Mouse (Mus musculus) lung, adult 2 months (tissue): ENCODE measurements around the gene Lrrc26. TPM values are rescaled to one million over a fixed set of nuclear protein-coding genes. Genes with fewer than 3 reads are reported as not detected.
A peak's percentile ranks its signal among the peaks of the same experiment; 100 is the strongest.

Source experiments
- DNase-seq: peaks from one replicate; pipeline ENCODE4 v3.0.0; 2022
- H3K4me1 ChIP-seq: fragments of 200-500 bp; 2 replicates; pipeline ENCODE4 v1.6.1; 2011; ENCODE audit warnings: low read length; ENCODE audit not compliant: control insufficient read depth, insufficient read depth
- H3K4me3 ChIP-seq: fragments of 200-500 bp; replicated peaks from 2 replicates; pipeline ENCODE3; 2011; ENCODE audit warnings: low read depth, mild to moderate bottlenecking, control low read depth, low read length; ENCODE audit errors: extremely low read depth
- CTCF ChIP-seq: fragments of 200-500 bp; IDR thresholded peaks from 2 replicates; pipeline ENCODE4 v1.5.1; 2011; ENCODE audit warnings: mild to moderate bottlenecking, low read length, control low read depth; ENCODE audit not compliant: insufficient read depth
- POLR2A ChIP-seq: fragments of 200-500 bp; IDR thresholded peaks from 2 replicates; pipeline ENCODE4 v1.6.1; 2011; ENCODE audit warnings: low read depth, mild to moderate bottlenecking, control low read depth, low read length, borderline replicate concordance; ENCODE audit errors: extremely low read depth
- WGBS: fragments of 180-500 bp; shearing (Covaris S2); methylation state at CpG from one replicate; pipeline ENCODE4 v1.1.7; 2018; 5-methylcytosine and 5-hydroxymethylcytosine counted together
- polyA plus RNA-seq: library from polyadenylated mRNA; depleted of rRNA; stranded (reverse); fragments of >200 nt; gene quantifications from 2 replicates; pipeline ENCODE4 v1.2.3, GENCODE M21; 2012

The Lrrc26 gene
- polyA plus RNA-seq, 1 experiment: 52.8 TPM

DNA sequence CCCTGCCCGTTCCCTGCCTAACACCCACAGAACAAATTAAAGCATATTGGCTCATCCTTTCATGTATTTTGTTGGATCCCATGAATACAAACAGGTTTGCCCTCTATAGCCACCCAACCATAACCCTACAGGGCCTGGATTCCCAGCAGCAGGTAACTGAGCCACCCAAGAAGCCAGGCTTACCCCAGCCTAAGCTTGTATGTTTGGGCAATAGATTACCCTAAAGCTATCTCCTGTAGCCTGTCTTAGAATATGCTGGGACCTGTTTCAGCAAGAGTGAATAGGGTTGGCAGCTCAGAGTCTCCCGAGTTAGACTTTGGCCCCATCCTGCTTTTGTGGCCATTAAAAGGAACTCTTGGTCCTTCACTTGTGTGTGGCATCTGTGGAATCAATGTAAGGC, 4.2 kb upstream of the Lrrc26 start:
- Histone ChIP-seq H3K4me1 (peaks cover 20% of the 10 kb centered on the region), H3K4me3 (no peak overlapping the region)
- WGBS: 69% methylated on average over 2 of the region's 2 CpGs
- DNase-seq: no peak
- no peak for TF ChIP-seq CTCF
- TF ChIP-seq POLR2A: no peak

- no peak for TF ChIP-seq POLR2A
- no peak for TF ChIP-seq CTCF
- 36% methylated on average over 1 of the region's 1 CpGs for WGBS
- H3K4me1 ChIP-seq: peaks cover 23% of the 10 kb centered on the region
- DNase-seq: no peak
- H3K4me3 ChIP-seq: no peak overlapping the region
Measured at GRCm38 (mm10) chr2:25286314-25286713, 3.4 kb upstream of the Lrrc26 start.

DNA sequence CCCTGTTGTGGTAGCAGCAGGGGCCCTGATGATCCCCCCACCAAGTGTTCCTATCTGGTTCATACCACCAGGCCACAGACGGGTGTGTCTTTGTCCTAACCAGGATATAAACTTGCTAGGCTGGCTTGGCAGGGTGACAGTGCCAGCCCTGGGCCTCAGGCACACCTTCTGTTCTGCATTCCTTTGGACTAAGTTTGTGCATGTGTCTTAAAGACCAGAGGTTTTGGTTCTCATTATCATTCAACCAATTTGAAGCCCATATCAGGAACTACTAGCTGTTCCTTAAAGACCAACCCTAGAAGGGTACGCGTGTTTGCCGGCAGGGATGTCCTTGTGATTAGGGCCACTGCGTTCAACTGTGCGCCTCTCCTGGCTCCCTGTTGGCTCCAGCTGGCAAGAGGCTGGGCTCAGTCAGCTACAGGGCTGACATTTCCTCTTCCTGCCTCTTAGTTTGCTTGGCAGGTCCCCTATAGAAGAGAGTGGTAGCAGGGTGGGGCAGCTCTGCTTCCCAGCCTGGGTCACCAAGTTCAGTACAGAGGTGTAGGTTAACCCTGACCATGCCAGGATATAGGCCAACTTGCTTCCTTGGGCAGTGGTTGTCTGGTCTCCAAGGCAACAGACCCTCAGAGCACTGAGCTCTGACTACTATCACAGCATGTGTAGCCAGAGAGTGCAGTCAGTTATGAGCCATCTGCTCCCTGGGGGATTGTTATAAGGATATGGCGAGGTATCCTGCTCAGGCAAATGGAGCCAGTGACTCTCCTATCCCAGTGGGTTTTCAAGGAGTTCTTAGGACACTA, 2.7 kb upstream of the Lrrc26 start:
- TF ChIP-seq CTCF (no peak), POLR2A (no peak)
- DNase-seq: peak; percentile 50
- 14% methylated on average over 7 of the region's 7 CpGs for WGBS
- H3K4me1 ChIP-seq: peaks cover 23% of the 10 kb centered on the region
- H3K4me3 ChIP-seq: no peak overlapping the region

GRCm38 (mm10) chr2:25287927-25288649, 1.6 kb upstream of the Lrrc26 start, which contains the start of gene Tmem210:
Tmem210 (plus strand) TSS chr2:25288145.
- TF ChIP-seq CTCF (no peak), POLR2A (no peak)
- peaks cover 23% of the 10 kb centered on the region for H3K4me1 ChIP-seq
- H3K4me3 ChIP-seq: no peak within 1 kb of the TSS
- WGBS: 85% methylated on average over 6 of the region's 6 CpGs
- no peak for DNase-seq

DNA sequence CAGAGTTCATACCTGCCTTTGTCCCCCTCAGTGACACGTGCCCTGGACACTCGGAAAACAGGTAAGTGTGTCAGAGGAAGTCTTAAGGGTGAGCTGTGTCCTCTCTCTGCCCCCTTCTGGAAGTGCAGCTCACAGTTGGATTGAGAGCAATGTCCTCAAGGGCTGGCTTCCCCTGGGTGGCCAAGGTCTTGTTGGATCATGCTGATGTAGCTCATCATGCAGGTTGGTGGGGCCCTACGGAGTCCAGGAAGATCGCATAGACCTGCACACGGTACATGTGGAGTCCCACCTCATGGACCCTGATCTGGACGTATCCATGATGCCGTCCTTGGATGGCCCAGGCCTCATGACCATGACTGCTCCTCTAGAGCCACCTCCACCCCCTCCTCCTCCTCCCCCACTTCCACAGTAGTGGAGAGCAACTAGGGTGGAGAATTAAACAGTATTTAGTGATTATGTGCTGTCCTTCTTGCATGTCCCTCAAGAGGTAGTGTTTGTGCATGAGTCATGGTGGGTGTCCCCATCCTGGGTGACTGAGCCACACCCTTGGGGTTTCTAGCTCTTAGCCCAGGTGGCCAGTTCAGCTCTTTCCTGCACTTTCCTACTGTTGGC, 875 bp upstream of the Lrrc26 start:
- Histone ChIP-seq H3K4me3 (no peak overlapping the region), H3K4me1 (peaks cover 23% of the 10 kb centered on the region)
- 86% methylated on average over 7 of the region's 7 CpGs for WGBS
- DNase-seq: no peak
- TF ChIP-seq POLR2A (no peak), CTCF (no peak)

GRCm38 (mm10) chr2:25290101-25290815, 543 bp downstream of the Lrrc26 start:
- TF ChIP-seq CTCF (no peak), POLR2A (no peak)
- peaks cover 23% of the 10 kb centered on the region for H3K4me1 ChIP-seq
- WGBS: 2% methylated on average over 54 of the region's 54 CpGs
- DNase-seq: peak; percentile 34
- peak overlapping the region; percentile 35 for H3K4me3 ChIP-seq

DNA sequence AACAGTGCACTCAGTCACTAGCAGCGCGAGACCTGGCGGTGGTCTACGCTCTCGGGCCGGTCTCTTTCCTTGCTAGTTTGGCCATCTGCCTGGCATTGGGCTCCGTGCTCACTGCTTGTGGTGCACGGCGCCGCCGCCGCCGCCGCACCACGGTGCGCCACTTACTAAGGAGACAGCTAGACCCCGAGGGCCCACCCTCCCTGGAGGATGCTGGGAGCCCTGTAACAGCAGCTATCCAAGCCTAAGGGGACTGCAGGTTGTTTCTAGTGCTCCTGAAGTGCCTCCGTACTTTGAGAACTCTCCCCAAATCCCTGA, 1.1 kb downstream of the Lrrc26 start:
- WGBS: under 1% methylated on average over 18 of the region's 18 CpGs
- DNase-seq: peak; percentile 25
- Histone ChIP-seq H3K4me3 (peak overlapping the region; percentile 35), H3K4me1 (peaks cover 22% of the 10 kb centered on the region)
- TF ChIP-seq POLR2A: no peak
- no peak for TF ChIP-seq CTCF

DNA sequence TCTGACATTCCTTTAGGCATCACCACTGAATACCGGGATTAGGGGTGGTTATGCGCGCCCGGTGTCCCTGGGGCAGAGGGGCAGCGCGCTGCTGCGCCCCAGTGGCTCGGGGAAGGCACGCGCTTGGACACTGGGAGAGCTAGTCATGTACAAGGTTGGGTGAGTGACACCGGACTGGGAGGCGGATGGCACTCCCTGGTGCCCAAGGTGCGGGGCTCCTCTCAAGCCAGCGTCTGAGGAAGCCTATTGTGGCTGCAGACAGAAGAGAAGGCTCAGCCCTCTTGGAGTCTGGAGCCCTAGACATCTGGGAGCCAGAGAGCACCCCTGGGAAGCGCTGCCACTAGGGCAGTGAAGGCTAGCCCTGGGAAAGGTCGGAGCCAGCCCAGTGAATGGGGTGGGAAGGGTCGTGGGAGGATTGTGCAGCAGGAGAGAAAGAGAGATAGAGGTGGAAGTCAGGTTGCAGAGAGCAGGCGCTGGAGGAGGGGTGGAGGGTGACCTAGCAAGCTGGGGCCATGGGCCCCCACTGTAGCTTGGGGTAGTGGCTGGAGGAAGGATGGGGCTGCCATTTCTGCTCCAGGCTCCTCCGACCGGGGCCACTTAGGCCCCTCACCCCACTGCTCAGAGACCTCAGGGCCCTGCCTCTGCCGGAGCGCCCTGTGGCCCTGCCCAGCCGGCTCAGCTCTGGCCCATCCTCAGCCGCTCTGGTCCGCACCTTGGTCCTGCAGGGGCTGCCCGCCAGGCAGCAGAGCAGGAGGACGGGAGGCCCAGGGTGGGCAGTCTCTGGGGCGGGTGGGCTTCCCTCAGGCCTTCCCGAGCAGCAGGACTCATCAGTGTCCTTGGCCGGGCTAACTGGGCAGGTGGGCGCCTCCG, 1.7 kb downstream of the Lrrc26 start:
- Histone ChIP-seq H3K4me1 (peaks cover 16% of the 10 kb centered on the region), H3K4me3 (peak overlapping the region; percentile 9)
- peak; percentile 31 for DNase-seq
- no peak for TF ChIP-seq POLR2A
- TF ChIP-seq CTCF: no peak
- WGBS: 13% methylated on average over 32 of the region's 32 CpGs

GRCm38 (mm10) chr2:25292054-25292544, 2.4 kb downstream of the Lrrc26 start:
- peaks cover 11% of the 10 kb centered on the region; the same call in 1 of the 2 replicates for H3K4me1 ChIP-seq
- H3K4me3 ChIP-seq: peak overlapping the region; percentile 19
- WGBS: 5% methylated on average over 43 of the region's 43 CpGs
- TF ChIP-seq CTCF: no peak
- peak; percentile 54; the same call in 1 of the 2 replicates for TF ChIP-seq POLR2A
- peak; percentile 48 for DNase-seq
